Mouse (Mus musculus) layer of hippocampus, postnatal 36 days (tissue): Measurements from ENCODE around the gene Gstp2. TPM values are rescaled to one million over a fixed set of nuclear protein-coding genes. Genes with fewer than 3 reads are reported as not detected.

Source experiments
- DNase-seq, 2 experiments: peaks; one replicate each; pipeline ENCODE4 v3.0.0; 2022
- total RNA-seq, 2 experiments: library from RNA; stranded (reverse); gene quantifications; 2 replicates each; pipeline ENCODE4 v1.2.3; 2021

Gstp2 gene
- 10 to 100 TPM; 36.3 to 43.5 TPM for total RNA-seq

- DNase-seq: peak; percentile 70 to 72
Measured at GRCm38 (mm10) chr19:4045966-4046865, at the start of gene Gstp2. Gene Gstp2, minus strand, starts transcription at chr19:4046023.

DNA sequence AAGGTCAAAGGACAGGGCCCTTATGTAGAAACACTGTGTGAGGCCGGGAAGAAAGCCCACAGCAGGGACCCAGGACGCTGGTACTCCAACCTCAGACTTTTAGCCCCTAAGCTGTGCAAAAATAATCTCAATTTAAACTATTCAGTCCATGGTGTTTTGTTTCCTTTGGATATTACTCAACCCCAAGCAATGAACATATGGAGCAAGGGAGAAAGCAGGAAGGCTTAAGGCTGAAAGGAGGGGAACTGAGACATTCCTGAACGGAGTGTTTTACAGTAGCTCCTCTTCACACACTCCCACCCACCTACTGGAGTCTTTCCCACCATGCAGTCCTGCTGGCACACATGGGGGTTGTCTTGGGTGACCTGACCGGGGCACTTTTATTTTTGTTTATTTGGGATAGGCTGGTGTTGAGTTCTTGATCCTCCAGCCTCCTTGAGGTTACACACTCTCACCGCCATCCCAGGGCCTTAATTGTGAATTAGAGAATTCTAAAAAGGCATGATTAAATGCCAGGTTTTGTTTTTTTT, 49.0 kb upstream of the Gstp2 start:
- no peak for DNase-seq

DNA sequence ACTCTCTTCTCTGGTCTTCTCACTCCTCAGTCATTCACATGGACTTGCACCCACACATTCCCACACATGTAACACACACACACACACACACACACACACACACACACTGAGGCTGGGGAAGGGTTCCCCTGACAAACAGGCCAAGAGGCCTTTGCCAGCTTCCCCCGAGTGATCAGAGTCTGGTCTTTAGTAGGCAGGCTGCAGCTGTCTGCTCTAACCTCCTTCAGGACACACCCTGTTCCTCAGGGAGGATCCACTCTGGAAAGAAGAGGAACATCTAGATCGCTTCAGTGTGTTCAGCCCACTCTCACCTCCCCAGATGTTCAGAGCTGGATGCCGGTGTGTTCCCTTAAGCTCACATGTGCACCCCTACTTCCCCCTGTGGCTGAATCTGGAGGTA, 48.5 kb upstream of the Gstp2 start:
- DNase-seq: no peak

- no peak for DNase-seq
Measured at GRCm38 (mm10) chr19:4093772-4094171, 47.9 kb upstream of the Gstp2 start.

DNA sequence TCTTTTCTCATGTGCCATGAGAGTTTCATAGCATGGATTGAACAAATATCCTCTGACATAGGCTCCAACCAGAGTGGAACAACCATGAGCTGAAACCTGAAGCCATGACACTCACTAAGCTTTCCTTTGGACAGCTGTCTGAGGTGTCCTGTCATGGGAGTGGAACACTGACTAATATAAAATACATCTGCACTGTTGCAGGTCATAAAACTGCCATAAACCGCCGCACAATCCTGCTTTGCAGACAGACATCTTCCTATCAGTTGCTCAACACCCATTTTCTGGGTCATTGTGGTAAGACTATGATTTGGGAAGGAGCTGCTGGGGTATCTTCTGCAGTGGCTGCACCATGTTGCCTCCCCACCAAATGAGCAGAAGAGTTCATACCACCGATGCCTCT, 46.9 kb upstream of the Gstp2 start:
- no peak for DNase-seq

GRCm38 (mm10) chr19:4091383-4091782, 45.6 kb upstream of the Gstp2 start:
- DNase-seq: no peak

- no peak for DNase-seq
Measured at GRCm38 (mm10) chr19:4090446-4090845, 44.6 kb upstream of the Gstp2 start.

DNA sequence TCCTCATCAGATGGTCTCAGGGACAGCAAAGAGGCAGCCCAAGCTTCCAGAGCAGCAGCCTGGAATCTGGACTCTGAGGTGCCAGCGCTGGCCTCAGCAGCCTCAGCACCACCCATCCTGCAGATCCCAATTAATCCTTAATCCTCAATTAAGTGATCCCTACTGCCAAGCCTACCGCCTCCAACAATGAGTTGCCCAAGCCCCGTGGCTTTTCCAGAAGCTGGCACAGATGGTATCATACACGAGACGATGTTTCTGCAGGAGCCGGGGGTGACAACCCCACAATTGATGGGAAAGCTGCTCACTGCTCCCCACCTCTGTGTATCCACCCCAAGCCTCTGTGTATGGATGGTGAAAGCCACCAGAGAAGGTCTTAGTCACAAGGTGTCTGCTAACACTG, 43.3 kb upstream of the Gstp2 start:
- peak in 1 of 2 experiments; percentile 39 for DNase-seq

DNA sequence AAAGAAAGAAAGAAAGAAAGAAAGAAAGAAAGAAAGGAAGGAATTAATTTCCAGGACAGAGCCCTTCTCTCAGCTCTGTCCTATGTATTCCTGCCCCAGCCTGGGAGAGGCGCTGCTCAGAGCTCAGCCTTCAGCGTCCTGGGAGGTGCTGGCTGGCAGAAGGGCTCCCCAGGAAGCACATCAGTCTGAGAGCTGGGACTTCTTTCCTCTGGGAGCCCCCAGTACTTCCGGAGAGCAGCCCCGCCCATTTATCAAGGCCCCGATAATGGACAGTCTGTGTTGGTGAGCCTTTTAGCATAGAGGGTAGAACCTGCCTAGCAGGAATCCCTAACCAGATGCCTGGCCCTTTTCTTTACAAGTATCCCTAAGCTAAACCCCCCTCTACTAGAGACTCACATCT, 42.3 kb upstream of the Gstp2 start:
- DNase-seq: no peak

DNA sequence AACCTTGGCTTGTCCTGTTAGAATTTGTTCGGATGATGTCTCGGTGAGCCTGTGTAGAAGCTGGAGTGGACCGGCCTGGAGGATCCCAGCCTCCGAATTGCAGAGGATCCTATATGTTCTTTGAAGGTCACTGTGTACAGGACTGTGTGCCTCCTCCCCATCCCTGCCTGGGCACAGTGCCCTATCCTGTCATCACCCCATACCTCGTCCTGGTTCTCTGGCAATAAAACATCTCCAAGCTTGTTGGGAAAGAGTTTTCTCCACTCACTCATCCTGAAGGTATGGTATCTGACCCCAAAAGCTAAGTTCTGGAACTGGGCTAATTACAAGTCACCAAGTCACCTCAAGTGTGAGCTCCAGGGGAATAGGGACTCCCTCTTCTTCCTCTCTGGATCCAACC, 41.3 kb upstream of the Gstp2 start:
- no peak for DNase-seq

GRCm38 (mm10) chr19:4086156-4086555, 40.3 kb upstream of the Gstp2 start:
- no peak for DNase-seq

GRCm38 (mm10) chr19:4084984-4085383, 39.2 kb upstream of the Gstp2 start:
- no peak for DNase-seq

- DNase-seq: no peak
Measured at GRCm38 (mm10) chr19:4083826-4084225, 38.0 kb upstream of the Gstp2 start.

- DNase-seq: no peak
Measured at GRCm38 (mm10) chr19:4083316-4083715, 37.5 kb upstream of the Gstp2 start.

DNA sequence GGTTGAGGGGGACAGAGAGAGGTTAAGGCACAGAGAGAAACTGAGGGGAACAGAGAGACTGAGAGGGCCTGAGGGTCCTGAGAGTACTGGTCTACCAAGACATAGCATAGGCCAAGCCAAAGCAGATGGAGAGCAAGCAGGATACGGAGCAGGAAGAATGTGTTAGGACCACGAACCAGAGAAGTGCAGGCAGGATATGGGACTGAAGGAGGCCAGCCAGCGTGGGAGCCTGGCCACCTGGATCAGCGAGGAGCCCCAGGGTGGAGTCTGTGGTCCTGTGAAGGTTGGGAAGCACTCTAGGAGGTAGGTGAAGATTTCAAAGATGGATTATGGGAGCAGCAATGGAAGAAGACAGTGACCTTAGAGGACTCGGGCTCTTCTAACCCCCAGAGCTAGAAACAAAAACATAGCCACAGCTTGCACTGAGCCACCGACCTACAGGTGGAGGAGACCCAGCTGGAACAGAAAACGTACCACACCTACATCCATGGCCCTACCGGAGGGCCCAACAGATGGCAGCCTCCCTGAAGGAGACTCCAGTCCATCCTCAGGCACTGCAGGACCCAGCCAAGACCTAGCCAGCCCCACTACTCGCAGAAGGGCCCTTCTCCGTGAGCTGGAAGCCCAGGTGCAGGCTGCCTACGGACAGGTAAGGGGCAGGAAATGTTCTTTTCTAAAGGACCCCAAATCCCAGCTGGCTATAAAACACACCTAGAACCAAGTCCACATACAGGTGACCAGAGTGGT, 36.6 kb upstream of the Gstp2 start:
- DNase-seq: no peak

DNA sequence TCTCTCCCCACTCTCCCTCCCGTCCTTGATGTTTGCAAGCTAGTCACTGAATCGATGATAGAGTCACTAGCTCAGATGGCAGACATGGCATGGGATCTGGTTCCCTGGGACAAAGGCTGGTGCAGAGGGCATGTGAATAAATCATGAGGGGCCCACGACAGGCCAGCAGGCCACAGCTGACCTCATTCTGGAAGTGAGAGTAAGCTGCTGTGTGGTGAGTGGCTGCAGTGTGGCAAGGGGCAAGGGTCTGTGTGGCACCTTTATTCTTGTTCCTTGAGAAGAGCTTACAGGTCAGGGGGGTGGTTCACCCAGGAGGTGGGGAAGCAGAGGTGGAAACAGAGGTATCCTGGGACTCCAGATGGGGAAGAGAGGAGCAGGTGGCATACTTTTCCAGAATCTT, 35.6 kb upstream of the Gstp2 start, which contains the start of gene Cabp2:
Gene Cabp2 (plus strand): TSS at position 185 of the 400 bp plus-strand sequence.
- no peak for DNase-seq

- no peak for DNase-seq
Measured at GRCm38 (mm10) chr19:4080511-4081009, 34.7 kb upstream of the Gstp2 start.

- DNase-seq: no peak
Measured at GRCm38 (mm10) chr19:4079594-4079993, 33.8 kb upstream of the Gstp2 start.

- DNase-seq: no peak
Measured at GRCm38 (mm10) chr19:4075531-4075930, 29.7 kb upstream of the Gstp2 start.

GRCm38 (mm10) chr19:4072706-4073424, 27.0 kb upstream of the Gstp2 start:
- DNase-seq: no peak

GRCm38 (mm10) chr19:4071406-4071805, 25.6 kb upstream of the Gstp2 start:
- DNase-seq: no peak

DNA sequence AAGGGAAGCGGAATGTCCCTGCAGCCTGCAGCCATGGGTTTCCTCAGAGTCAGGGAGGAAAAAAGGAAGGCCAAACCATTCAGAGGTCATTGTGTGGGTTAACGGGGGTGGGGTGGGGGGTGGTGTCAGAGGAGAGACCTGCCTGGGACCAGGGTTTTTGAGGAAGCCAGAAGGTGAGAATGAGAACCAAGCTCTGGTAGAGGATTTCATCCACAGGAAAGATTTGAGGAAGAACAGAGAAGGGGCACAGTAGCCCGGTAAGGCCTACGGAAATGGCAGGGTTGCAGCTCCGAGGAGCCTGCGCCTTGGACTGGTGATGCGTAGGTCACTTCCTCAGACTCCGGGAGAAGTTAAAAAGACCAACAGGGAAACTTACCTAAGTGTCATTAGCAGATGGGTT, 24.9 kb upstream of the Gstp2 start:
- DNase-seq: no peak
